Mouse (Mus musculus) R1 (cell line): ENCODE results near the gene Cyp2d22.
A peak's percentile ranks its signal among the peaks of the same experiment; 100 is the strongest.

Experiments used
- DNase-seq: peaks from one replicate; pipeline ENCODE4 v3.0.0-alpha.2; 2018; ENCODE audit warnings: low read depth, low spot score

The Cyp2d22 gene

DNA sequence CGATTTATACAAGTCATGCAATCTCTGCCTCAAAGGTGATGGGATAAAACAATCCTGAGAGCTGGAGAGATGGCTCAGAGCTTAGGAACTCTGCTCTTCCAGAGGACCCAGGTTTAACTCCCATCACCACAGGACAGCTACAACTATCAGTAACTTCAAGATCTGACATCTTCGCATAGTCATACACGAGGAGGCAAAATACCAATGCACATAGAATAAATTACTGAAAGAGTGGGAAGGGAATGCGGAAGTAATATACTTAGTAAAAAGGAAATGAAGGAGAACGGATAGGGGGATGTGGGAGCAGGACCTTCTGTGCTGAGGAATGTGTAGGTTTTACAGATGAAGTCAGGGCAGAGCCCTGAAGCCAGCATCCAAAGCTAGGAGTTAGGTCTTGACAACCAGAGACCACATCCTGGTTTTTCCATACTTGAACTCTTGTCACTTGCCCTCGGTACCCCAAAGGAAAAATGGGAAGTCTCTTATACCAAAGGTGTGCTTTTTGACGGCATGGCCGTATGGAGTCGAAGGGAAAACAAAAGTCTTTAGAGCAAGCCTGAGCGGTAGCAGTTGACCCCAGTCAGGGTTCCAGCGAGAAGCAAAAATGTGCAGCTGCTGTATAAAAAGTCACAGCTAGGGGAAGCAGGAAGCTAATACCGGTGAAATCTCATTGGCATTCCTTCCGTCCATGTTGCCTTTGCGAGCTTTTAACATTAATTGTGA is 33.3 kb downstream of the Cyp2d22 start:
- no peak for DNase-seq

DNA sequence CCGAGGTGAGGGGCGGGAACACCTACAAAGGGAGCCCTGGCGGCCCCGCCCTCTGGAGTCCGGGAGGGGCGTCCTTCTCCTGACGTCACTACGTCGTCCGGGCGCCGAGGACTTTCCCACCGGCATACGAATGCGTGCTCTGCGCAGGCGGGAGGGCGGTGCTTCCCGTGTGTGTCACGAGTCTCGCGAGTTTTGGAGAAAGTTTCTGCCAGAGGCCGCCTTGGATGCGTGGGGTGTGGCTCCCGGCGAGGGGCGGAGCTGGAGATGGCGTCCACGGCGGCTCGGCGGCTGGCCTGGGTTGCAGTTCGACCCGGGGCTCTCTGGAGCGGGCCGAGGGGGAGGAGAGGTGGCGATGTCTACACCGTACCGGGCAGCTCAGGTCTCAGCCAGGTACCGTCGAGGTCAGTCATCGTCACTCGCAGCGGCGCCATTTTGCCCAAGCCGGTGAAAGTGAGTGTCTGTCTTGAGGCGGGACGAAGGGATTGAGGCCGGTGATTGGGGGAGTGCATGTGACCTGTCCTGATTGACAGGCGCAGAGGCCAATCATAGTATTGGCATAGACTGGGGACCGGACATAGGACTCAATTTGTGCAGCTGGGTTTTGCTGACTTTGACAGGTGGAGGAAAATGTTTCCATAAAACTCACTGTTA is 34.1 kb downstream of the Cyp2d22 start:
- DNase-seq = peak; percentile 99

DNA sequence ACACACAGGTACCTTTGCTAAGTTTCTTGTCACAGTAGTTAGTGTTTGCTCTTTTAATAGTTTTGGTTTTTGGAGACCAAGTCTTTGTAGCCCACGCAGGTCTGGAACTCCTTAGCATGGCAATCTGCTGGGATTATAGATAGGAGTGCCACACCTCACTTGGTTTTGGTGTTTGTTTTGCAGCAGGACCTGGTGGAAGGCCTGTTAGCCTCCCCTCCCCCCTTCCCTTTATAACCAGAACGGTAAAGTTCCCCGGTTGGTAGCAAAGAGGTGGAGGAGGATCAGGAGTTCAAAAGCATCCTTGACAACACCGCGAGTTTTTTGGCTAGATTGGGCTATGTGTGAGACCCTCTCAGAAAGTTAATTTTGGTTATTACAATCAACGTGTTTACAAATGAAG is 35.1 kb downstream of the Cyp2d22 start:
- no peak for DNase-seq

DNA sequence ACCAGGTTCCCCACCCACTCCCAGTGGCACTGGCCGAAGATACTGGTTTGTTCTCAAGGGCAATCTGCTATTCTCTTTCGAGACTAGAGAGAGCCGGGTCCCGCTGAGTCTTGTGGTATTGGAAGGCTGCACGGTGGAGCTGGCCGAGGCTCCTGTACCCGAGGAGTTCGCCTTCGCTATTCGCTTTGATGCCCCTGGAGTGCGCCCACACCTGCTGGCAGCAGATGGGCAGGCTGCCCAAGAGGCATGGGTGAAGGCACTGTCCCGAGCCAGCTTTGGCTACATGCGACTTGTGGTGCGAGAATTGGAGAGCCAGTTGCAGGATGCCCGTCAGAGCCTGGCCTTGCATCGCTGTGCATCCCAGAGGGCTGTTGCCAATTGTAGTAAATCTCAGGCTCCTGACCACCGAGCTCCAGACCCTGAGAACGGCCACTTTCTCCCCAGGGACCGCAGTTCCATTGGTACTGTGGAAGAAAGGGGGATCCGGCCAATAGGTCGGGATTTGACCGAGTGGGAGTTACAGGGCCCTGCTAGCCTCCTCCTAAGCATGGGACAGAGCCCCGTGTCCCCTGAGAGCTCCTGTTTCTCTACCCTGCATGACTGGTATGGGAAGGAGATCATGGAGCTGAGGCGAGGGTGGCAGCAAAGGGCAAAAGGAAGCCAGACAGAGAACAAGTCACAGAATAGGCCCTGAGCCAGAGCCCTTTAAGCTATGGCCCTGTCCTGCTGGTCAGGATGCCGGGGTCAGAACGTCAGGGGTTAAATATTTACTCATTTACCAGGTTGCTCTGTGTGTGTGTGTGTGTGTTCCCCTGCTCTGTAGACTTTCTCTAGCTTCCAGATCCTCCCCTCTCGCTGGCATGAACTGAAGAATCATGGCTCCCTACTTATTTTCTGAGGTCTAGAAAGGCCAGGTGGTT is 36.4 kb downstream of the Cyp2d22 start:
- no peak for DNase-seq

DNA sequence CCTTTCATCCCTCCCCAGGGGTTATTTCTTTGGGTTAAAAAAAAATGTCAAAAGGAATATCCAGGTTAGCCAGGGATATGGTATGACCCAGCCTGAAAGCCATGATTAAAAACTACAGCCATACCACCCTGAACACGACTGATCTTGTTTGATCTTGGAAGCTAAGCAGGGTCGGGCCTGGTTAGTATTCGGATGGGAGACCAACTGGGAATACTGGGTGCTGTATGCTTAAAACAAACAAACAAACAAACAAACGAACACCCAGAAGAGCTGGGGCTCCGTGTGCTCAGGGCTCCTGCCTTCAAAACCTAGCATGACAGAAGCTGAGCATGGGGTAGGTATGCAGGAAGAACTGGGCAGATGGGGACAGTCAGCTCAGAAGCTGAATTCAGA is 37.5 kb downstream of the Cyp2d22 start:
- no peak for DNase-seq

DNA sequence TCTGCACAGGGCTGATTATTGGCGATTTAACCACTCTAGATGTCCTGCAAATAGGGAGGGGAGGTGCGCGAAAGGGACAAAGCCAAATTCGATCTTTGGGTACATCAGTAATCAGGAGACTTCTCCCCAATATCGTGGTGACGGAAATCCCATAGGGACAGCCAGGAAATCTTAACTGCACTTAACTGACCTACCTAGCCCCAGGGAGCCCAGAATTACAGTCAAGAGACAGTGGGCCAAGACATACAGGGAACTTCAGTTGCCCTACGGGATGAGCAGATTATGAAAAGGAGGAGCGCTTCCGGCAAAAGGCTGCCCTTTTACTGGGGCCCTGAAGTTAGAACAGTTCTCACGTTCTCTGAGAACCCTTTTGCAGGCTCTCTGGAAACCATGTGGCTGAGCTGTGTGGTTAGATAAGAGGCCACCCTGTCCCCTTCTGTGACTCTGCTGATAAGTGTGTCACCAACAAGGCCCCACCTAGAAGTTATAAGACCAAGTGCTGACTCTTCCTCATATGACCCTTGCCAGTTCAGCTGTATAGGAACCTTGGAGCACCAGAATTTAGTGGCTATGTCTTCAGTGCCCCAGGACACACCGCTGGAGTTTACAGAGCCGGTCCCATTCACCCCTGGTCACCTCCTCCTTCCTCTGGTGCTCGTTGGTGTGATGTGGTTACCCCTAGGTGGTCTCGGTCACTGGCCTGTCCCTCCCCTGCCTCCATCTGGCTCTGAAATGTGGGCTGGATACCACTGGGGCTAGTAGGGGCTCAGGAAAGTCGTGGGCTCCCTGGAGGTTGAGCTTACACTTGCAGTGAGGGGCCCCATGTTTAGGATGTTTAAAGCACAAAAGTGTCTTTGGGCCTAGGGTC is 38.2 kb downstream of the Cyp2d22 start:
- DNase-seq = no peak

DNA sequence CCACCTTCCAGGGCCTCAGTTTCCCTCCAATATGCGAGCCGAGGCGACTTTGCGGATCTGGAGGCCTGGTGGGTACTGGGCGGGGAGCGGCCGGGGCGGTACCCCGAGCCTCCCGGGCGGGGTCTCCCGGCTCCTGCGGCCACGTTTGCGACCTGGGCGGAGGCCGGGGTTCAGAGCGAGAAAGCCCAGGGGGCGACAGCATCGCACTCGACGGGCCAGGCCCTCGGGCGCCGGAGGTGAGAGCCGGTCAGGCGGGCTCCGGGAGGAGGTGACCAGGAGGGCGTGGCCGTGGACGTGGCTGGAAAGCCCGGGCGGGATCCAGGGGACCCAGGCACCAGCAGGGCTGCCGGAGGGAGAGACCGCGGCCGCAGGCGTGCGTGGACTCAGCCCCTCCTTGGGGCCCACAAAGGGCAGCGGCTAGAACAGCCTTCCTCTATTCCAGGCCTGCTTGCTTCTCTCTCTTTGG is 39.0 kb downstream of the Cyp2d22 start:
- DNase-seq = no peak

DNA sequence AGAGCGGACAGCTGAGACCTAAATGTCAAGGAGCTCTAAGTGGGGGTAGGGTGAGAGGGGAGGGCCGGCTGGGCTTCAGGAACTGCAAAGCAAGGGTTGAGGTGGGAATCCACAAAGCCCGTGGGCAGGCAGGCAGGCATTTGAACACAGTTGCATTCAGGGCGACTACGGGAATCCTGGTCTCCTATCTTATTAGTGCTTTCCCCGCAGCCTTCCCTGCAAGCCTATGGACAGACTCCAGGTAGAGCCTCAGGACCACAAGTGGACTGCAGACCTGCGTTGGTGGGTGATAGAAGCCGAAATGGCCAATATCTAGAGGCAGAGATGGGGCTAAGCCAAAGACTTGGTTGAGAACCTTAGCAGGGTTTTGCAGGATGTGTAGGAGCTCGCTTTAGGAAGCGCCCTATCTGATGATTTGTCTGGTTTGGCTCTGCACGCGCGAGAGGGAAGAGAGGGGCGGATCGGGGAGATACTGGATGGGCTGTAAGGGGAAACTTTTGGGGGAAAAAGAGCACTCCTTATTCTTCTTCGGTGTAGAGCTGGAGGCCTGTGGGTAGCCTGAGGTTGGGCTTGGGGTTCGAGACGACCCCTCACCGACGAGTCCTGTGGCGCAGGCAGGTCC is 39.5 kb downstream of the Cyp2d22 start:
- DNase-seq = peak; percentile 36

DNA sequence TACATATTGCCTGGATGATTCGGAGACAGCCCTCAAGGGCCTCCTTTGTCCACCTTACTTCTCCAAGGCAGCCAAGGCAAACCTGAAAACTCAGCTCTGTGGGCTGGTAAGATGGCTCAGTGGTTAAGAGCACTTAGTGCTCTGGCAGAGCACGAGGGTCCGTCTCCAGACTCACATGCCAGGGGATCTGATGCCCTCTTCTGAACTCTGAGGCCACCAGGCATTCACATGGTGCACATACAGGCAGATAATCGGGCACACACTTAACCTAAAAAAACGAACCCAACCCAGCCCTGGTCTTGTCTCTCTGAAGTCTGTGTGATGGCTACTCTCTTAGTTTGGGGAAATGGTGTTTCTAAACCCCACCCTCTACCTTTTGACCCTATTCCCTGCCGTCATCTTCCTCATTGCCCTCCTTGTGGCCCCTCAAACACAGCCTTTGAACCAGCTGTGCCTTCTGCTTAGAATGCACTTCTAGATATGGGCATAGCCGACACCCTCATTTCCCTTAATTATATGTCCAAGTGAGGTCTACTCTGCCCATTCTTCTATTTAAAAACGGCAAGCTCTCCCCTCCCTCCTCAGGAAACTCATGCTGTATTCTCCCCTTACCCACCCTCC is 40.3 kb downstream of the Cyp2d22 start:
- no peak for DNase-seq

DNA sequence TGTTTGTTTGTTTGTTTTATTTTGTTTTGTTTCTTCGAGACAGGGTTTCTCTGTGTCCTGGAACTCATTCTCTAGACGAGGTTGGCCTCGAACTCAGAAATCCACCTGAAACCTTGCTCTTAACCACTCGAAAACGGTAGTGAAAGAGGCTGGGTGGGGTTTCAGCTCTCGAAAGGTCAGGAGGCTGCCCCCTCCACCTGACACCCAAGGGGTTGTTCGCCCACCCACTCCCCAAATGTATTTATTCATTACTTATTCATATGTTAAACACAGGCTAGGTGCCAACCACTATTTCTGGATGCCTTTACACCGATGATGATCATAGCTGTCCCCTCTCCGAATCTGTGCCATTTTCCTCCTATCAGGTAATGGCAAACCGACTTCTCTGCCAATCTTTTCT is 40.9 kb downstream of the Cyp2d22 start:
- peak; percentile 30 for DNase-seq

DNA sequence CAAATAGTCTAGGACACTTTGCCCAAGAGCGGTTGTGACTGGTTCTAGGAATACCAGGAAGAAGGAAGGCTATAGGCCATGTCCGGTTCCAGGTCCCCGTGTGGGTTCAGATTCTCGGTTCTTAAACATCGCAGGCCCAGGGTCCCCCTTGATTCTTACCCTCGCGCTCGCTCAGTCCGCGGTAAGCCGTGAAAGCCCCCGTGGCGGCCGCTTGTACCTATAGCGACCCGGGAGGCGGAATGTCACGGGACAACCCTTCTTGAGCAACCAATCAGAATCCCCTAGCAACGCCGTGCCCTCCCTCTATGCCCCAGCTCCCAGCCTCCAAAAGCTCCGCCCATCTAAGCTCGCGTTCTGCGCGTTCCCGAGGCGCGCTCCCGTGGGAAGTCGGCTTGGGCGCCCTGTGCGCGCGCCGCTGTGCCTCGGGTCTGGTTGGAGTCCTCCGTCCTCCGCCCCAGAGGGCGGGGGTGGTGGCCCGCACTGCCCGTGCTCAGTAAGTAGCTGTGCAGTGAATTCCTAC is 41.4 kb downstream of the Cyp2d22 start, which contains the start of the genes Naga, Pheta2 and Smdt1:
Gene Naga (minus strand): TSS at position 333 of the 520 bp plus-strand sequence.
Gene Pheta2 (plus strand): TSS at position 350 of the 520 bp plus-strand sequence.
Gene Smdt1 (plus strand): TSS at position 367 of the 520 bp plus-strand sequence.
- peak; percentile 97 for DNase-seq

DNA sequence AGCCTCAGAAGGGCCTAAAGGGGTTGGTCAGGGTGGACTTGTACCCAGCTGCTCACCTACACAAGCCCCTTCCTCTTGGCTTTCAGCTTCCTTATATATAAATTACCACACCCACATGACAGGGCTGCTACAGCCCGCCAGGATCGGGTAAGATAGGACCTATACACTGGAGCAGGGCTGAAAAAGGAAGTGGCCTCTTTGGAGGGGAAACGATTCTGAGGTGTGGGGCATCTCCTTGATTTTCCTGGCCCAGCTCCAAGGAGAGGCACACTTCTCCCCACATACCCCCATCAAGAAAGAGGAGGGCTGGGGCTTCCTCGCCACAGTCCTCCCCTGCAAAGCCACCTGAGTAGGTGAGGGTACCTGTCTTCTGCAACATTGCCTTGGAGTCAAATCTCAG is 42.2 kb downstream of the Cyp2d22 start:
- DNase-seq = no peak

DNA sequence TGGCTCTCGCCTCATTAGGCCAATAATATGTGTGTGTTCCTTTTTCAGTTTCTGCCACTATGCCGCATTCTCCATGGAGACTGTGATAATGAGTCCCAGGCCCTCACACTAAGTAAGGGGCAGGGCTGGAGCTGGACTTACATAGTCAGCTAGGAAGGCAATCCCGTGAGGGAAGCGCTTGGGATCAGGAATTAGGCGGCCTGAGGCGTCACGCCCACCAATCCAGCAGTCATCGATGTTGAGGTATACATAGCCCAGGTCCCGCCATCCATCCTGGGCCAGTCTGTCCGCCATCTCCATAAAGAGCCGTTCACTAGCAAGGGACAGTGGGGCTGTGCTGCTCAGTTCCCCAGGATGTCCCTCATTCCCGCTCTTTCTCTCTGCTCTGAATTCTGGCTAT is 43.4 kb downstream of the Cyp2d22 start:
- DNase-seq = no peak

DNA sequence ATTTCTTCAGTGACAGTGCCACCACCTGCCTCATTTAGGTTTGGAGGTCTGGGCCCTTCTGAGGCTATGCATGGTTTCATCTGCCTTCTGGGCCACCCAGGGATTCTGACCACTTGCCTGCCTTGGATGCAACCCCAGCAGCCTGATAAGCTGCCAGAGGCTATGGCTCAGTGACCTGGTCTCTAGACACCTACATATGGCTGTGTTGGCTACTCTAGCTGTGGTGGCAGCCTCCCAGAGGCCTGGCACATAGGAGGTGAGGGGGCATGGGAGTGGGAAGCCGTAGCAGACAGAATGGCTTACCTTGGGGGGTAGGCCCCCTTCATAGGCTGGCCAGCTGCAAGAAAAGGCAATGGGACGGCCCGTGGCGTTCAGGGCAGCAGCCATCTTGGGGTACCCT is 44.9 kb downstream of the Cyp2d22 start:
- no peak for DNase-seq

DNA sequence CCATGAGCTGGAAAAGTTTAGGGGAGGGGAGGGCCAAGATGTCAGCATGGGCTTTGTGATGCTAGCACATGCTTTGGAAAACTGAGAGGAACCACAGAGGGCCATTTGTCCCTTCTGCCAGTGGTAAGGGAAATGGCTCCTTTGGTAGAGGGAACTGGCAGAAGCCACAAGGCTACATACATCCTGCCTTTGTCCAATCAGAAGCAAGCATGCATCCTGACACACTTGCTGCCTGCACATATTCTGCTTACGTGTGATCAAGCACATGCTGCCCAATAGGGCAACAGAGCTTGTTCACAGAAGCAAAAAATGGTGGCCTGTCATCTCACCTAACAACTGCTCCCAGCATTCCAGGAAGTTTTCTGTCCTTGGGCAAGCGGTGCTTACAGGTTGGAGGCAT is 54.7 kb downstream of the Cyp2d22 start:
- DNase-seq = no peak

DNA sequence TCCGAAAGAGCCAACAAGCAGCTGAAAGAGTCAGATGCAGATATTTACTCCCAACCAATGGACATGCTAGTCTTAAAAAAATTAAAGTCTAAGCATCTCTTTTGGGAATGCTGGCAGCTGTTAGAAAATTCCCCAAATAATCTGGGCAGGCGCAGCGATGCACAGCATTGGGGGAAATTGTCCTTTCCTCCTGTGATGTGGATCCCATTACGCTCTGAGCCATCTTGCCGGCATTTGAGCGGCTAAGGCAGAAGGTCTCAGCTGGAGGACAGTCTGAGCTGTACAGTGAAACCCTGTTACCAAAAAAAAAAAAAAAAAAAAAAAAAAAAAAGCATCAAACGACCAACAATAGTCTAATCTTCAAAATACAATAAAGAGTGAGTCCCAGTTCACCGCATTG is 57.9 kb downstream of the Cyp2d22 start:
- DNase-seq = no peak
